In genomic region chr3:64417477-64417876, GRCm38 (mm10) we compare ENCODE assay signal across 6 mouse cellular contexts.
DNase-seq lines count a peak whose midpoint lies in the region; ATAC-seq lines count a peak whose summit lies in the region.

No protein-coding gene starts in this region.

- peak; percentile 80; the same call in 1 of the 2 replicates for ATAC-seq in cerebellum, adult (ENCODE audit: insufficient number of reproducible peaks, low FRiP score, low TSS enrichment)

- DNase-seq in Muller cell, postnatal 12 days (ENCODE audit: inconsistent ontology term) = peak; percentile 33
- DNase-seq in cerebellum, adult 18-20 months = peak; percentile 22 to 24
- peak; percentile 63 for DNase-seq in cerebellum, adult 9-11 months
- peak; percentile 14 for DNase-seq in layer of hippocampus, adult 11-12 months (ENCODE audit: low spot score)
- DNase-seq in retina, embryonic 14.5 days (ENCODE audit: low spot score) = peak; percentile 65

Comparison
In these comparisons a context has a peak if more than half of its experiments do, and no peak if none do; other contexts are left out.
1. Peak in every context shown above with its lines: DNase-seq and ATAC-seq.
2. DNase-seq: peak in every context shown above with its lines; median percentile 65 in retina, embryonic 14.5 days; 63 in cerebellum, adult 9-11 months; 33 in Muller cell, postnatal 12 days; 23 in cerebellum, adult 18-20 months; 14 in layer of hippocampus, adult 11-12 months.